15 mouse cellular contexts compared by ENCODE assay signal in genomic region chr13:63268371-63268770, GRCm38 (mm10).
DNase-seq lines count a peak whose midpoint lies in the region; ATAC-seq lines count a peak whose summit lies in the region.
"Had no signal": no experiment of that assay in that cellular context is flagged by ENCODE, and none has a peak within 500 bp of the region (broad histone marks: within the 10 kb centered on the region; RNA-seq: fewer than 3 reads in every experiment).

No protein-coding gene starts in this region.

- H3K4me1 ChIP-seq in lung, embryonic 15.5 days = peaks cover 47% of the 10 kb centered on the region
- H3K4me1 ChIP-seq in stomach, embryonic 16.5 days (ENCODE audit: control insufficient read depth, insufficient read depth, low read length) = peaks cover 51% of the 10 kb centered on the region

- 53% methylated on average over 4 of the region's 4 CpGs for WGBS in lung, embryonic 15.5 days
- WGBS in stomach, embryonic 16.5 days = 59% methylated on average over 4 of the region's 4 CpGs

- peak overlapping the region; percentile 58 for H3K27ac ChIP-seq in lung, embryonic 15.5 days
- peak overlapping the region; percentile 87 for H3K27ac ChIP-seq in stomach, embryonic 16.5 days (ENCODE audit: low read length)
- H3K27ac ChIP-seq: forebrain, embryonic 15.5 days; hindbrain, embryonic 10.5 days; liver, embryonic 13.5 days had no signal

- peaks cover 7% of the 10 kb centered on the region; the same call in 1 of the 2 replicates for H3K36me3 ChIP-seq in lung, embryonic 15.5 days
- H3K36me3 ChIP-seq in stomach, embryonic 16.5 days (ENCODE audit: control insufficient read depth, insufficient read depth, low read length) = no peaks in the 10 kb centered on the region
- H3K36me3 ChIP-seq: forebrain, embryonic 15.5 days; liver, embryonic 13.5 days had no signal

- H3K27me3 ChIP-seq in lung, embryonic 15.5 days = no peaks in the 10 kb centered on the region
- no peaks in the 10 kb centered on the region for H3K27me3 ChIP-seq in stomach, embryonic 16.5 days (ENCODE audit: control insufficient read depth, insufficient read depth, low read length)
- H3K27me3 ChIP-seq: forebrain, embryonic 15.5 days; liver, embryonic 13.5 days; megakaryocyte, embryonic 14.5 days had no signal

- H3K4me2 ChIP-seq in lung, embryonic 15.5 days = no peak overlapping the region
- peak overlapping the region; percentile 20; the same call in 1 of the 2 replicates for H3K4me2 ChIP-seq in stomach, embryonic 16.5 days (ENCODE audit: low read depth, low read length)
- H3K4me2 ChIP-seq: forebrain, embryonic 15.5 days; liver, embryonic 13.5 days had no signal

- DNase-seq in adrenal gland, adult 2 months = peak; percentile 3
- no peak for DNase-seq in adrenal gland, postnatal 14 days
- DNase-seq in lung, adult 18-20 months = no peak
- DNase-seq in kidney, postnatal 25 days = peak; percentile 61 to 77
- no peak for DNase-seq in right cerebral cortex, adult 2 months (ENCODE audit: low spot score in 2 of 2)
- DNase-seq in frontal cortex, postnatal 25 days (ENCODE audit: low spot score in 2 of 2) = no peak
- DNase-seq: cerebellum, adult 11-12 months; gastrocnemius, postnatal 36 days; liver, embryonic 13.5 days; thymus, adult 2 months had no signal

- no peak for ATAC-seq in lung, embryonic 15.5 days (ENCODE audit: borderline replicate concordance, extremely low read depth, low FRiP score, low TSS enrichment)
- ATAC-seq in stomach, embryonic 16.5 days (ENCODE audit: insufficient read depth, low FRiP score) = no peak
- ATAC-seq: forebrain, embryonic 15.5 days had no signal

- H3K4me3 ChIP-seq in lung, embryonic 15.5 days = no peak overlapping the region
- H3K4me3 ChIP-seq in stomach, embryonic 16.5 days (replicated peaks; ENCODE audit: low read length) = no peak overlapping the region
- H3K4me3 ChIP-seq: forebrain, embryonic 15.5 days; hindbrain, embryonic 10.5 days; liver, embryonic 13.5 days; megakaryocyte, embryonic 14.5 days had no signal

- H3K9me3 ChIP-seq in lung, embryonic 15.5 days = no peaks in the 10 kb centered on the region
- no peaks in the 10 kb centered on the region for H3K9me3 ChIP-seq in stomach, embryonic 16.5 days (replicated peaks; ENCODE audit: control insufficient read depth, low read length)
- H3K9me3 ChIP-seq: forebrain, embryonic 15.5 days; hindbrain, embryonic 10.5 days; liver, embryonic 13.5 days; megakaryocyte, embryonic 14.5 days had no signal

- no peak overlapping the region for H3K9ac ChIP-seq in lung, embryonic 15.5 days
- H3K9ac ChIP-seq in stomach, embryonic 16.5 days (ENCODE audit: low read length) = no peak overlapping the region
- H3K9ac ChIP-seq: forebrain, embryonic 15.5 days; liver, embryonic 13.5 days had no signal

Comparison
In these comparisons a context has a peak if more than half of its experiments do, and no peak if none do; other contexts are left out.
1. DNase-seq: peak in adrenal gland, adult 2 months (single experiment) and kidney, postnatal 25 days (2 of 2); none in adrenal gland, postnatal 14 days (single experiment), lung, adult 18-20 months (0 of 2), right cerebral cortex, adult 2 months (0 of 2) and frontal cortex, postnatal 25 days (0 of 2).